Mouse (Mus musculus): Measurements from ENCODE around the gene Gnaq.

DNA sequence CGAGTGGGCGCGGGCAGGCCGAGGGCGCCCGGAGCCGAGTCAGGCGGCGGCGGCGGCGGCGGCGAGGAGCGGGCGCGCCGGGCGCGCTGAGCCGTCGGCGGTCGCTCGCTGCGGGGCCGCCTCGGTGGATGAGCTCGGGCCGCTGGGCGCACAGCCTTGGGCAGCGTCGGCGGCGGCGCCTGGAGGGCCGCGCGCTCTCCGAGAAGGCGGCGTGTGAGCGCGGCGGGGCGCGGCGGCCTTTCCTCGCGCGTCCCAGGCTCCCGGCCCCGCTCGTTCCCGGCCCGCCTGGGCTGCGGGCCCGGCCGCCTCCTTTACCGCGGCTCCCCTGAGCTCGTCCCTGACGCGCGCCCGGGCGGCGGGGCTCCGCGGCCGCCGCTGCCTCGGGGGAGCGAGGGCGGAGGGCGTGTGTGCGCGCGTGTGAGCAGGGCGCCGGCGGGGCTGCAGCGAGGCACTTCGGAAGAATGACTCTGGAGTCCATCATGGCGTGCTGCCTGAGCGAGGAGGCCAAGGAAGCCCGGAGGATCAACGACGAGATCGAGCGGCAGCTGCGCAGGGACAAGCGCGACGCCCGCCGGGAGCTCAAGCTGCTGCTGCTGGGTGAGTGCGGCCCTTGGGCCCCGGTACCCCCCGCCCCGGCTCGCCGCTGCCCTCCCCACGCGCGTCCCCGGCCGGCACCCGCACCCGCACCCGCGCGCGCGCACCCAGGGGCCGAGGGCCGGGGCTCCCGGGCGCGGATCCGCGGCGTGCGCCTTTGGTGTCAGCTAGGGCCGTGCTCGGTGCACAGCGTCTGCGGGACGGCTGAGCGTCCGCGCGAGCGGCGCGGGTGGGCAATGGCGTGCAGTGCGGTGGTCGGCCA is 462 bp downstream of the Gnaq start:
- TF ChIP-seq CTCF (IDR thresholded peaks at IDR 0.05; ENCODE audit: low read depth), result no peak
- TF ChIP-seq EP300 (optimal IDR thresholded peaks at IDR 0.05), result no peak
